In genomic region chr4:143380716-143381004, GRCm38 (mm10) we compare ENCODE assay signal across 9 mouse cellular contexts. TPM values are rescaled to one million over a fixed set of nuclear protein-coding genes. Genes with fewer than 3 reads are reported as not detected.
DNase-seq lines count a peak whose midpoint lies in the region; ATAC-seq and TF ChIP-seq lines count a peak whose summit lies in the region.
"Had no signal": no experiment of that assay in that cellular context is flagged by ENCODE, and none has a peak within 500 bp of the region (broad histone marks: within the 10 kb centered on the region; RNA-seq: fewer than 3 reads in every experiment).

No protein-coding gene starts in this region.

- peak; percentile 14 for DNase-seq in heart, postnatal 0 days (ENCODE audit: low spot score)
- DNase-seq in heart, adult 8-10 months (ENCODE audit: low spot score) = no peak
- no peak for DNase-seq in midbrain, embryonic 10.5 days (ENCODE audit: low spot score)
- peak; percentile 18 for DNase-seq in R1 (ENCODE audit: low read depth, low spot score)
- DNase-seq in embryo, embryonic 11 days = peak; percentile 62
- peak; percentile 31 for DNase-seq in lung, postnatal 36 days

- WGBS in heart, postnatal 0 days = under 1% methylated on average over 5 of the region's 5 CpGs
- 2% methylated on average over 5 of the region's 5 CpGs for WGBS in midbrain, embryonic 12.5 days
- under 1% methylated on average over 5 of the region's 5 CpGs for WGBS in midbrain, embryonic 10.5 days

- H3K27ac ChIP-seq in heart, postnatal 0 days (ENCODE audit: low read depth) = no peak overlapping the region
- 0 out of 2 replicates have a peak overlapping the region, but pooled peaks have one; percentile 57 for H3K27ac ChIP-seq in midbrain, embryonic 12.5 days (replicated peaks)
- H3K27ac ChIP-seq in midbrain, embryonic 10.5 days (replicated peaks) = no peak overlapping the region

- H3K36me3 ChIP-seq in heart, postnatal 0 days (replicated peaks; ENCODE audit: control insufficient read depth, insufficient read depth, low read length) = no peaks in the 10 kb centered on the region
- H3K36me3 ChIP-seq in midbrain, embryonic 12.5 days = no peaks in the 10 kb centered on the region
- no peaks in the 10 kb centered on the region for H3K36me3 ChIP-seq in midbrain, embryonic 10.5 days
- H3K36me3 ChIP-seq: hindbrain, embryonic 15.5 days had no signal

- no peaks in the 10 kb centered on the region for H3K4me1 ChIP-seq in heart, postnatal 0 days (ENCODE audit: control insufficient read depth, insufficient read depth)
- peaks cover 18% of the 10 kb centered on the region for H3K4me1 ChIP-seq in midbrain, embryonic 12.5 days
- peaks cover 23% of the 10 kb centered on the region for H3K4me1 ChIP-seq in midbrain, embryonic 10.5 days

- H3K9ac ChIP-seq in heart, postnatal 0 days (replicated peaks; ENCODE audit: low read depth, low read length) = no peak overlapping the region
- H3K9ac ChIP-seq in midbrain, embryonic 12.5 days (replicated peaks) = no peak overlapping the region
- H3K9ac ChIP-seq: hindbrain, embryonic 15.5 days had no signal

- no peak for ATAC-seq in heart, postnatal 0 days (ENCODE audit: insufficient read depth, low read depth)
- ATAC-seq in midbrain, embryonic 12.5 days (ENCODE audit: low FRiP score, low read depth) = no peak
- no peak for ATAC-seq in erythroblast, adult 5-6 weeks (replicated peaks; ENCODE audit: low FRiP score, poor library complexity, severe bottlenecking)

- TF ChIP-seq EP300 in heart, postnatal 0 days (IDR thresholded peaks at IDR 0.05; ENCODE audit: low read depth) = no peak

- H3K27me3 ChIP-seq in heart, postnatal 0 days (ENCODE audit: control insufficient read depth, insufficient read depth, low read length) = peaks cover 17% of the 10 kb centered on the region; the same call in 1 of the 2 replicates
- peaks cover 7% of the 10 kb centered on the region; the same call in 1 of the 2 replicates for H3K27me3 ChIP-seq in midbrain, embryonic 12.5 days
- peaks cover 34% of the 10 kb centered on the region for H3K27me3 ChIP-seq in midbrain, embryonic 10.5 days (ENCODE audit: low read depth, poor library complexity, severe bottlenecking)
- H3K27me3 ChIP-seq: hindbrain, embryonic 15.5 days had no signal

- no peaks in the 10 kb centered on the region for H3K9me3 ChIP-seq in heart, postnatal 0 days (replicated peaks; ENCODE audit: control insufficient read depth, low read length)
- no peaks in the 10 kb centered on the region for H3K9me3 ChIP-seq in midbrain, embryonic 12.5 days
- no peaks in the 10 kb centered on the region for H3K9me3 ChIP-seq in midbrain, embryonic 10.5 days (replicated peaks)
- H3K9me3 ChIP-seq: hindbrain, embryonic 15.5 days had no signal

- H3K4me3 ChIP-seq in heart, postnatal 0 days (ENCODE audit: low read depth, low read length) = no peak overlapping the region
- H3K4me3 ChIP-seq in midbrain, embryonic 12.5 days = no peak overlapping the region
- H3K4me3 ChIP-seq in midbrain, embryonic 10.5 days = no peak overlapping the region
- H3K4me3 ChIP-seq: hindbrain, embryonic 15.5 days had no signal

- TF ChIP-seq CTCF in heart, postnatal 0 days (IDR thresholded peaks at IDR 0.05; ENCODE audit: low read depth) = peak; percentile 66

- H3K4me2 ChIP-seq in heart, postnatal 0 days (ENCODE audit: low read depth, low read length) = no peak overlapping the region
- H3K4me2 ChIP-seq in midbrain, embryonic 12.5 days (replicated peaks) = no peak overlapping the region

RNA-seq across cellular contexts. Expression of gene Pramel1, which starts 13.6 kb away (rescaled TPM):
- not detected in 2 replicates for total RNA-seq in heart, postnatal 0 days (2014; rRNA removed; ENCODE audit: low replicate concordance)
- polyA plus RNA-seq in heart, postnatal 0 days (2015; fragmentation: Nextera tagmentation; extraction: Ambion mirVana) = not detected in 2 replicates
- not detected for total RNA-seq in heart, adult 8-10 months (2022)
- polyA plus RNA-seq in midbrain, embryonic 12.5 days (2016; fragmentation: Nextera tagmentation; extraction: Ambion mirVana) = not detected in 2 replicates
- not detected in 2 replicates for polyA plus RNA-seq in midbrain, embryonic 10.5 days (2016; fragmentation: Nextera tagmentation; extraction: Ambion mirVana)
- total RNA-seq in erythroblast, adult 5-6 weeks (2015; ENCODE audit: low replicate concordance) = not detected in 2 replicates
- total RNA-seq in erythroblast, adult 5-6 weeks (2017; ENCODE audit: low replicate concordance) = not detected in 2 replicates
- polyA plus RNA-seq: hindbrain, embryonic 15.5 days had no signal

RNA-seq across cellular contexts. Expression of gene Lrrc38, which starts 31.1 kb away (rescaled TPM):
- total RNA-seq in heart, postnatal 0 days (2014; rRNA removed; ENCODE audit: low replicate concordance) = not detected in 2 replicates
- 0.23 and 0.32 TPM in 2 replicates for polyA plus RNA-seq in heart, postnatal 0 days (2015; fragmentation: Nextera tagmentation; extraction: Ambion mirVana)
- under 1 TPM in 1 of 4 experiments, not detected in 3; 0.14 TPM for total RNA-seq in heart, adult 8-10 months (2022)
- polyA plus RNA-seq in midbrain, embryonic 12.5 days (2016; fragmentation: Nextera tagmentation; extraction: Ambion mirVana) = 0.16 and 0.37 TPM in 2 replicates
- 0.06 and 0.35 TPM in 2 replicates for polyA plus RNA-seq in midbrain, embryonic 10.5 days (2016; fragmentation: Nextera tagmentation; extraction: Ambion mirVana)
- not detected in 2 replicates for total RNA-seq in erythroblast, adult 5-6 weeks (2015; ENCODE audit: low replicate concordance)
- total RNA-seq in erythroblast, adult 5-6 weeks (2017; ENCODE audit: low replicate concordance) = not detected in 2 replicates

RNA-seq across cellular contexts. Expression of gene Pramef8, which starts 31.6 kb away (rescaled TPM):
- 21.5 and 24.7 TPM in 2 replicates for total RNA-seq in heart, postnatal 0 days (2014; rRNA removed; ENCODE audit: low replicate concordance)
- 8.3 and 9.2 TPM in 2 replicates for polyA plus RNA-seq in heart, postnatal 0 days (2015; fragmentation: Nextera tagmentation; extraction: Ambion mirVana)
- 10 to 100 TPM in 2 of 4 experiments, 1 to 10 TPM in 2; 8.4 to 11.9 (median 10.0) TPM for total RNA-seq in heart, adult 8-10 months (2022)
- 22.0 and 23.1 TPM in 2 replicates for polyA plus RNA-seq in midbrain, embryonic 12.5 days (2016; fragmentation: Nextera tagmentation; extraction: Ambion mirVana)
- polyA plus RNA-seq in midbrain, embryonic 10.5 days (2016; fragmentation: Nextera tagmentation; extraction: Ambion mirVana) = 19.5 and 23.8 TPM in 2 replicates
- total RNA-seq in erythroblast, adult 5-6 weeks (2015; ENCODE audit: low replicate concordance) = 2.5 and 4.4 TPM in 2 replicates
- 4.3 and 4.9 TPM in 2 replicates for total RNA-seq in erythroblast, adult 5-6 weeks (2017; ENCODE audit: low replicate concordance)

Comparison
In these comparisons a context has a peak if more than half of its experiments do, and no peak if none do; other contexts are left out.
1. DNase-seq: peak in heart, postnatal 0 days (single experiment), R1 (single experiment), embryo, embryonic 11 days (single experiment) and lung, postnatal 36 days (single experiment); none in heart, adult 8-10 months (single experiment) and midbrain, embryonic 10.5 days (single experiment).